Mouse (Mus musculus) MEL (cell line): ENCODE measurements around the gene Tmem260. TPM values are rescaled to one million over a fixed set of nuclear protein-coding genes. Genes with fewer than 3 reads are reported as not detected.

ENCODE experiments used
- DNase-seq: peaks from one replicate; pipeline ENCODE4 v3.0.0; 2011; ENCODE audit warnings: low read depth, low spot score
- H3K27ac ChIP-seq: 2 replicates; pipeline ENCODE4 v1.5.1; 2012; ENCODE audit warnings: low read depth, mild to moderate bottlenecking, control low read depth, low read length, moderate library complexity; ENCODE audit not compliant: control insufficient read depth
- H3K27me3 ChIP-seq, 2 experiments: fragments of 150-350 bp in 1 of 2; sonication (generic) in 1 of 2; 2 replicates each; pipeline ENCODE4 v1.6.1; 2012; ENCODE audit warnings: low read length in 2 of 2, mild to moderate bottlenecking in 2 of 2, improper control_type of control experiment in 1 of 2, moderate library complexity in 1 of 2; ENCODE audit not compliant: insufficient read depth in 2 of 2, control insufficient read depth in 1 of 2
- H3K36me3 ChIP-seq, 2 experiments: 2 replicates each; pipeline ENCODE4 v1.6.1; 2012 to 2014; ENCODE audit warnings: low read length in 2 of 2, improper control_type of control experiment in 1 of 2, inconsistent platforms in 1 of 2, mild to moderate bottlenecking in 1 of 2; ENCODE audit not compliant: insufficient read depth in 2 of 2, control insufficient read depth in 1 of 2
- H3K4me1 ChIP-seq, 2 experiments: fragments of 150-350 bp in 1 of 2; sonication (generic) in 1 of 2; 2 replicates each; pipeline ENCODE4 v1.6.1; 2012; ENCODE audit warnings: low read length in 2 of 2, improper control_type of control experiment in 1 of 2, mild to moderate bottlenecking in 1 of 2; ENCODE audit not compliant: insufficient read depth in 2 of 2, control insufficient read depth in 1 of 2
- H3K4me3 ChIP-seq, 2 experiments: fragments of 150-350 bp in 1 of 2; sonication (generic) in 1 of 2; 2 replicates each; pipeline ENCODE4 v1.5.1; 2012; ENCODE audit warnings: low read depth in 2 of 2, low read length in 2 of 2, mild to moderate bottlenecking in 2 of 2, moderate library complexity in 2 of 2, control low read depth in 1 of 2, improper control_type of control experiment in 1 of 2; ENCODE audit not compliant: control insufficient read depth in 1 of 2, insufficient read depth in 1 of 2
- H3K79me2 ChIP-seq: 2 replicates; pipeline ENCODE4 v1.6.1; 2012; ENCODE audit warnings: mild to moderate bottlenecking, low read length, moderate library complexity; ENCODE audit not compliant: control insufficient read depth, poor library complexity, insufficient read depth
- H3K9ac ChIP-seq: 2 replicates; pipeline ENCODE4 v1.6.1; 2012; ENCODE audit warnings: low read depth, mild to moderate bottlenecking, control low read depth, low read length, moderate library complexity; ENCODE audit not compliant: control insufficient read depth, poor library complexity, severe bottlenecking
- H3K9me3 ChIP-seq: fragments of 150-350 bp; sonication (generic); replicated peaks from 2 replicates; pipeline ENCODE4 v1.6.1; 2012; ENCODE audit warnings: mild to moderate bottlenecking, low read length, improper control_type of control experiment, moderate library complexity; ENCODE audit not compliant: insufficient read depth
- CHD1 ChIP-seq: IDR thresholded peaks from 2 replicates; pipeline ENCODE4 v1.6.1; 2012; ENCODE audit warnings: low read depth, mild to moderate bottlenecking, inconsistent platforms, low read length, improper control_type of control experiment
- EP300 ChIP-seq, 2 experiments: IDR thresholded peaks; 2 replicates each; pipeline ENCODE4 v1.6.1; 2011; ENCODE audit warnings: improper control_type of control experiment in 2 of 2, low read length in 2 of 2, low read depth in 1 of 2, mild to moderate bottlenecking in 1 of 2
- ETS1 ChIP-seq: IDR thresholded peaks from 2 replicates; pipeline ENCODE4 v1.6.1; 2012; ENCODE audit warnings: low read depth, mild to moderate bottlenecking, inconsistent platforms, low read length, improper control_type of control experiment, moderate library complexity
- USF1 ChIP-seq: IDR thresholded peaks from 2 replicates; pipeline ENCODE4 v1.6.1; 2014; ENCODE audit warnings: low read depth, mild to moderate bottlenecking, inconsistent platforms, low read length, improper control_type of control experiment, moderate library complexity
- polyA plus RNA-seq, 2 experiments: library from polyadenylated mRNA; stranded (reverse) in 1 of 2; unstranded in 1 of 2; fragments of >175 nt in 1 of 2; fragments of >200 nt in 1 of 2; gene quantifications; 2 replicates each; pipeline versions ENCODE4 v1.2.1 to v1.2.4; 2012; ENCODE audit warnings: low replicate concordance in 2 of 2, low read depth in 1 of 2; ENCODE audit not compliant: insufficient read length in 2 of 2, insufficient read depth in 1 of 2, missing spikeins in 1 of 2
- total RNA-seq: library from RNA; depleted of rRNA; stranded (reverse); fragments of 300-350 nt; gene quantifications from 2 replicates; pipeline ENCODE4 v1.2.3, GENCODE M21; 2012; rRNA removed

Gene Tmem260
- total and polyA plus RNA-seq, 3 experiments, result 2.8 to 5.6 TPM; not detected in 1

DNA sequence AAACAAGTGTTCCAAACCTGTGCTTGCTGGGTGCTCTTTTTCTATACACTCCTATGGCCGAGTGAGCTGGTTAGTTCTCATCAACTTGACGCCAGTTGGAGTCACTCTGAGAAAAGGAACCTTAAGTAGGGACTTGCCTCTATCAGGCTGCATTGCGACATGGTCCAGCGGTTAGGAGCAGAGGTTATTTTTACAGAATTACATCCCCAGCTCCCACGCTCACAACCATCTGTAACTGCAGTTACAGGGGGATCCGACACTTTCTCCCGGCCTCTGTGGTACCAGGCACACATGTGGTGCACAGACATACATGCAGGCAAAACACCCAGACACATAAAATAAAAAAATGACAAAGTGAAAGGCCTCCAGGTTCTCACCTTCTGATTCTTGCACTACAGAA is 120.7 kb downstream of the Tmem260 start:
- Histone ChIP-seq H3K4me1 (no peaks in the 10 kb centered on the region), H3K27me3 (no peaks in the 10 kb centered on the region; a peak in 1 of 4 replicates), H3K36me3 (no peaks in the 10 kb centered on the region)
- DNase-seq, result no peak
- TF ChIP-seq EP300 (IDR thresholded peaks at IDR 0.05; ENCODE audit: low read depth in 1 of 2, low read length in 2 of 2) (no peak), ETS1 (no peak), USF1 (no peak), CHD1 (no peak)
- TF ChIP-seq, all 39 proteins: peak for 0
- H3K79me2 ChIP-seq, result no peaks in the 10 kb centered on the region
- H3K4me3 ChIP-seq, result no peak overlapping the region
- H3K27ac ChIP-seq, result no peak overlapping the region
- H3K9me3 ChIP-seq, result no peaks in the 10 kb centered on the region
- H3K9ac ChIP-seq, result no peak overlapping the region

Other genes with a start within 250 kb of the Tmem260 start
- not detected in 2 replicates for gene Otx2, start 227.7 kb downstream of the Tmem260 start, total RNA-seq
- not detected for gene Otx2, start 227.7 kb downstream of the Tmem260 start, polyA plus RNA-seq